Mouse (Mus musculus) brain, embryonic 14.5 days (tissue): ENCODE measurements around the gene Ube2d3.

ENCODE experiments used
- CTCF ChIP-seq: fragments of 200-500 bp; IDR thresholded peaks from 2 replicates; pipeline ENCODE4 v1.5.1; 2012; ENCODE audit warnings: inconsistent platforms, mild to moderate bottlenecking, moderate library complexity, borderline replicate concordance; ENCODE audit not compliant: insufficient read depth, insufficient read length; ENCODE audit errors: extremely low read depth
- POLR2A ChIP-seq: fragments of 200-500 bp; IDR thresholded peaks from 2 replicates; pipeline ENCODE4 v1.6.1; 2012; ENCODE audit warnings: mild to moderate bottlenecking, inconsistent platforms, borderline replicate concordance; ENCODE audit not compliant: poor library complexity, insufficient read depth, insufficient read length, severe bottlenecking; ENCODE audit errors: extremely low read depth

GRCm38 (mm10) chr3:135469974-135470373 lies 32.0 kb downstream of the Ube2d3 start:
- TF ChIP-seq CTCF (no peak), POLR2A (no peak)
